Mouse (Mus musculus) heart, embryonic 13.5 days (tissue): ENCODE data around the gene Mrpl4. TPM values are rescaled to one million over a fixed set of nuclear protein-coding genes. Genes with fewer than 3 reads are reported as not detected.

Experiments
- ATAC-seq: fragments of 200-750 bp; cut with Nextera tagmentation; 2 replicates; pipeline ENCODE4 v1.8.0; 2017; ENCODE audit warnings: moderate TSS enrichment; ENCODE audit not compliant: insufficient number of reproducible peaks, low FRiP score, low TSS enrichment; ENCODE audit errors: extremely low read depth
- H3K27ac ChIP-seq: fragments of 300-500 bp; sonication (generic); replicated peaks from 2 replicates; pipeline ENCODE4 v1.5.1; 2015; ENCODE audit warnings: moderate library complexity, mild to moderate bottlenecking, inconsistent platforms
- H3K27me3 ChIP-seq: fragments of 300-500 bp; sonication (generic); replicated peaks from 2 replicates; pipeline ENCODE4 v1.6.1; 2015; ENCODE audit warnings: mild to moderate bottlenecking, inconsistent platforms
- H3K36me3 ChIP-seq: fragments of 300-500 bp; sonication (generic); 2 replicates; pipeline ENCODE4 v1.6.1; 2015; ENCODE audit warnings: mild to moderate bottlenecking, inconsistent platforms
- H3K4me1 ChIP-seq: fragments of 300-500 bp; sonication (generic); 2 replicates; pipeline ENCODE4 v1.6.1; 2015; ENCODE audit warnings: inconsistent platforms
- H3K4me2 ChIP-seq: fragments of 300-500 bp; sonication (generic); 2 replicates; pipeline ENCODE4 v1.6.1; 2015; ENCODE audit warnings: inconsistent platforms, mild to moderate bottlenecking, moderate library complexity
- H3K4me3 ChIP-seq: fragments of 300-500 bp; sonication (generic); 2 replicates; pipeline ENCODE4 v1.5.1; 2015; ENCODE audit warnings: moderate library complexity, mild to moderate bottlenecking, inconsistent platforms
- H3K9ac ChIP-seq: fragments of 300-500 bp; sonication (generic); 2 replicates; pipeline ENCODE4 v1.6.1; 2015; ENCODE audit warnings: inconsistent platforms, mild to moderate bottlenecking, moderate library complexity
- H3K9me3 ChIP-seq: fragments of 300-500 bp; sonication (generic); 2 replicates; pipeline ENCODE4 v1.6.1; 2016; ENCODE audit warnings: inconsistent platforms
- WGBS: fragments of 180-500 bp; shearing (Covaris S2); methylation state at CpG from one replicate; pipeline ENCODE4 v1.1.7; 2015; ENCODE audit warnings: mixed read lengths; 5-methylcytosine and 5-hydroxymethylcytosine counted together
- polyA plus RNA-seq: library from polyadenylated mRNA; unstranded; fragments of >200 nt; fragmentation: Nextera tagmentation; extraction: Ambion mirVana; gene quantifications from 2 replicates; pipeline ENCODE4 v1.2.1, GENCODE M21; 2015

The Mrpl4 gene
- polyA plus RNA-seq, 1 experiment from 2014 or later = 124 TPM

- peak overlapping the region; percentile 92 for H3K4me3 ChIP-seq
- no peaks in the 10 kb centered on the region for H3K9me3 ChIP-seq
- ATAC-seq = no peak
- H3K4me2 ChIP-seq = peak overlapping the region; percentile 76
- H3K36me3 ChIP-seq = peaks cover 22% of the 10 kb centered on the region
- 50% methylated on average over 6 of the region's 6 CpGs for WGBS
- peaks cover 49% of the 10 kb centered on the region for H3K4me1 ChIP-seq
- peak overlapping the region; percentile 16; the same call in 1 of the 2 replicates for H3K27ac ChIP-seq
- peak overlapping the region; percentile 41 for H3K9ac ChIP-seq
- H3K27me3 ChIP-seq = no peaks in the 10 kb centered on the region
These were observed 28.9 kb upstream of the Mrpl4 start for GRCm38 (mm10) chr9:20973682-20974075.

DNA sequence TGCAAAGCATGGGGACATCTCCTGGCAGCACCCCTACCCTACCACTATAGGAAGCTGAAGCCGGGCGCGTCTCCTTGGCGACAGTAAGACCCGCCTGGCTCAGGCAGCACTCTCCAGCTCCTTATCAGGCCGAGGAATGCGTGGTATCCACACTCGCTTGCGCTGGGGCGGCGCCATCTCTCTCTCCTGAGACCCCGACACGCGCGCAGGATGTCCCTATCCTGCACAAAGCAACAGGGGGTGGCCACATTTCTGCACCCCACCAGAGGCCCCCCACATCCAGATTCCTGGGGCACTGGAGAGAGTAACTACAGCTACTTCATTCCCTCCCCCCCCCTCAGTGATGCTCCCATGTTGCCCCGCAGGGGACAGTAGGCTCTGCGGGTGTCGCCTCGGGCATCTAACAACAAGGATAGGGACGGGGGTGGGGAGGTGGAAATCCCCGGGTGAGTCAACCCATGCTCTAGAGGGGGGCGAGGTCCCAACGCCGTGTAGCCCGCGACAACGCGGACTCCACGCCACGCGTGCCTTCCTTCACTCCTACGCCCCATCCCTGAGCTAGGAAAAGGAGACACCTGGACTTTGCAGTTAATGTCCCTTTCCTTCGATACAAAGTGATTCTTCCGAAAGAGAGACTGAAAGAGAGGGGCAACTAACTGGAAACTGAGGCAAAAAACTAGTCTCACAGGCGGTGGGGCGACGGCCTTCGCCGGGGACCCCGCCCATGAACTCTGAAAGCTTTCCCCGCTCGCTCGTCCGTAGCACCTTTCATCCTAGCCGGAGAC, 26.9 kb upstream of the Mrpl4 start:
- Histone ChIP-seq H3K4me1 (peaks cover 56% of the 10 kb centered on the region), H3K9ac (peak overlapping the region; percentile 96), H3K27ac (peak overlapping the region; percentile 93), H3K4me3 (peak overlapping the region; percentile 92), H3K36me3 (0 out of 2 replicates have a peak, but pooled peaks cover 7% of the 10 kb centered on the region), H3K9me3 (no peaks in the 10 kb centered on the region), H3K4me2 (peak overlapping the region; percentile 76), H3K27me3 (no peaks in the 10 kb centered on the region)
- peak; percentile 58 for ATAC-seq
- WGBS = 1% methylated on average over 45 of the region's 45 CpGs

DNA sequence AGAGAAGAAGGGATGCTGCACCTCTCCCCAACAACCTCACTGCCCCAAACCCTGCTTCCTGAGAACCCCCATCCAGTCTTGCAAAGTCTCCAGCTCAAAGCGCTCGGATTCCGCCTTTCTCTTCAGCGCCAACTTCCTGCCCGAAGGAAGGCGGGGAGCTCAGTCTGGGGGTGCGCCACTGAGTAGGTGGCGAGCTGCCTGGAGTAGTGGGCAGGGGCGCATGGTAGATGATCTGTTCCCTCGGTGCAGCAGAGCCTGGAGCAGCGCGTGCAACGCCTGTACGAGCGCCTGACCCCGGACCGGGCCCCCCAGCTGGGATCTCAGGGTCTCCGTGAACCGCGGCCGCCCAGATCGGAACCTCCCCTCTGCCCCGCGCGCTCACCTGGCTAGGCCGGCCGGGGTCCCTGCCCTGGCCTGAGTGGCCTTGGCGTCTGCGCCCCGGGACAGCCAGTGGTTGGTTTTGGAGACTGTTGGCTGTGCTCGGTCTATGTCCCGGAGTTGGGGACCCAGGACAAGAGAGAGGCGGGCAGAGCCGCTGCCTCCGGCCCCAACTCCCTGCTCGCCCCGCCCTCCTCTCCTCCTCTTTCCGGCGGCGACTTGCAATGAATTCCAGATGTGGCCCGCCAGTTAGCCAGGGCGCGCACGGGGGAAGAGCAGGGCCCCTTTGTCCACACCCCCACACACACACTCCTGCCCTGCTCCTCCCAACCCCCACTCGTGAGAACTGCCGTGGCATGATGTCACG, 26.1 kb upstream of the Mrpl4 start, which contains the start of gene S1pr2:
S1pr2 (minus strand) TSS at position 566 of the 745 bp plus-strand sequence.
- H3K9ac ChIP-seq = peak within 1 kb of the TSS; percentile 96
- H3K4me1 ChIP-seq = peaks cover 52% of the 10 kb centered on the region
- peak within 1 kb of the TSS; percentile 93 for H3K27ac ChIP-seq
- 0 out of 2 replicates have a peak, but pooled peaks cover 2% of the 10 kb centered on the region for H3K36me3 ChIP-seq
- 0% methylated on average over 47 of the region's 47 CpGs for WGBS
- H3K9me3 ChIP-seq = no peaks in the 10 kb centered on the region
- H3K4me3 ChIP-seq = peak within 1 kb of the TSS; percentile 92
- no peaks in the 10 kb centered on the region; the same call in 1 of the 2 replicates for H3K27me3 ChIP-seq
- peak; percentile 52 for ATAC-seq
- peak within 1 kb of the TSS; percentile 76 for H3K4me2 ChIP-seq

- peak overlapping the region; percentile 92 for H3K4me3 ChIP-seq
- WGBS = under 1% methylated on average over 4 of the region's 4 CpGs
- no peak for ATAC-seq
- H3K4me2 ChIP-seq = peak overlapping the region; percentile 76
- peak overlapping the region; percentile 96 for H3K9ac ChIP-seq
- no peaks in the 10 kb centered on the region for H3K9me3 ChIP-seq
- H3K27ac ChIP-seq = peak overlapping the region; percentile 93
- H3K27me3 ChIP-seq = peaks cover 3% of the 10 kb centered on the region; the same call in 1 of the 2 replicates
- H3K4me1 ChIP-seq = peaks cover 46% of the 10 kb centered on the region
- H3K36me3 ChIP-seq = no peaks in the 10 kb centered on the region
These were observed 25.4 kb upstream of the Mrpl4 start for GRCm38 (mm10) chr9:20976961-20977689.

DNA sequence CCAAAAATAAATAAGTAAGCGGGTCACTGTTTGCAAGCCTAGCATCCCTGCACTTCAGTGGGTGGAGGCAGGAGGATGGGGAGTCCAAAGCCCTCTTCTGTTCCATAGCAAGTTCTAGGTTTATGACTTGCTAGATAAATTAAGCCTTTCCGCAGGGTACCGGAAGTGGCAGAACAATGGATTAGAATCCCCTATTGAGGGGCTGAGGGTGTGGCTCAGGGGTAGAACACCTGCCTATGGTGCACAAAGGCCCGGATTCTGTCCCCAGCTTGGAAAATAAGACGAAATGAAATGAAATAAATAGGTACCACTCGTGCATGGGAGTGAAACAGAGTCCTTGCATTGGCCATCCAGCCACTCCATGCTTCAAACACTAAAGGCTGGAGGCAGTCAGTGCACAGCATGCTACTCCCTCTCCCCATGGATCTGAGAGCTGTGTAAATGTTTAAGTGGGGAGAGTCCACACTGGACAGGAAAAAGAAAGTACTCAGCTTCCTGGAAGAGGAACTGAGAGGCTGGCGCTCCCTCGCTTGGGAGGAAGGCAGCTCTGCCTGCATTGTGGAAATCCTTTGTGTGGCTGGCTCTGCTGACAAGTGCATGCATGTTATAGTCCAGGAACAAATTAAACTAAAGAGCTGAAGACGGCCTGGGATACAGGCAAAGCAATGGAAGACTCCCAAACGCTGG, 24.0 kb upstream of the Mrpl4 start:
- peak overlapping the region; percentile 59; the same call in 1 of the 2 replicates for H3K27ac ChIP-seq
- peaks cover 3% of the 10 kb centered on the region; the same call in 1 of the 2 replicates for H3K27me3 ChIP-seq
- no peaks in the 10 kb centered on the region for H3K9me3 ChIP-seq
- H3K36me3 ChIP-seq = no peaks in the 10 kb centered on the region
- H3K4me2 ChIP-seq = no peak overlapping the region
- WGBS = 53% methylated on average over 10 of the region's 10 CpGs
- ATAC-seq = no peak
- H3K4me1 ChIP-seq = peaks cover 37% of the 10 kb centered on the region
- no peak overlapping the region for H3K4me3 ChIP-seq
- H3K9ac ChIP-seq = no peak overlapping the region

GRCm38 (mm10) chr9:20979181-20979580, 23.4 kb upstream of the Mrpl4 start:
- ATAC-seq = no peak
- Histone ChIP-seq H3K36me3 (no peaks in the 10 kb centered on the region), H3K4me2 (no peak overlapping the region), H3K27ac (peak overlapping the region; percentile 59; the same call in 1 of the 2 replicates), H3K27me3 (peaks cover 3% of the 10 kb centered on the region; the same call in 1 of the 2 replicates), H3K9ac (no peak overlapping the region), H3K9me3 (no peaks in the 10 kb centered on the region), H3K4me1 (peaks cover 32% of the 10 kb centered on the region), H3K4me3 (no peak overlapping the region)
- WGBS = 46% methylated on average over 5 of the region's 5 CpGs

DNA sequence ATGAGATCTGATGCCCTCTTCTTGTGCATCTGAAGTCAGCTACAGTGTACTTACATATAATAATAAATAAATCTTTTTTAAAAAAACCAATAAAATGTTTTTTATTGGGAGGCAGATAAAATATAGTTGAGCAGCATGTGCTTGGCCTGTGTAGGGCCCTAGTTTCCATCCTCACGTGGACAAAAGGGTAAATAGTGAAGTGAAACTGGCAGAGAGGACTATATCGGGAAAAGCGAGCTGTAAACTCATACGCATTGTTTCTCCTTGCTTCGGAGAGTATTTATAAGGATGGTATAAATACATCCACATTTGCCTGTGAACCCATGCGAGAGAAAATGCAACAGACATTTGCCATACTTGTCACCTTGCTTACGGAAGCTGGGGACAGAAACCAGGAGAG, 22.8 kb upstream of the Mrpl4 start:
- no peaks in the 10 kb centered on the region for H3K36me3 ChIP-seq
- no peak overlapping the region for H3K27ac ChIP-seq
- ATAC-seq = no peak
- no peak overlapping the region for H3K4me2 ChIP-seq
- no peak overlapping the region for H3K9ac ChIP-seq
- no peaks in the 10 kb centered on the region for H3K9me3 ChIP-seq
- WGBS = 85% methylated on average over 7 of the region's 7 CpGs
- H3K27me3 ChIP-seq = peaks cover 3% of the 10 kb centered on the region; the same call in 1 of the 2 replicates
- H3K4me3 ChIP-seq = no peak overlapping the region
- H3K4me1 ChIP-seq = peaks cover 26% of the 10 kb centered on the region

DNA sequence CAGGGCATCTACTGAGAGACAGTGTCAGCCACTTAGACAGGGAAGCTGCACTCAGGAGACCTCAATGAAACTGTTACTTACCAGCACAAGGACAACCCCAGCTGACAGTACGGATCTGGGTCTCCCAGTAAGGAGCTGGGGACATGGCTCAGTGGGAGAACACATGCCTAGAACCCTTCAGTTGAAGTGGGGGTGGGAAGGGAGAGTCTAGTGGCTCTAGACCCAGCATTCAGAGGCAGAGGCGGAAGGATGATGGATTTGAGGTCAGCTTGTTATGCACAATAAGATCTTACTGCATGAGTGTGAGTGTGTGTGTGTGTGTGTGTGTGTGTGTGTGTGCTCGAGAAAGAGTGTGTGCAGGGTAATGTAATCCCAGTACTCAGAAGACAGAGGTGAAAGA, 20.4 kb upstream of the Mrpl4 start:
- Histone ChIP-seq H3K4me3 (no peak overlapping the region), H3K9me3 (no peaks in the 10 kb centered on the region), H3K27me3 (peaks cover 3% of the 10 kb centered on the region; the same call in 1 of the 2 replicates), H3K36me3 (no peaks in the 10 kb centered on the region), H3K27ac (no peak overlapping the region), H3K9ac (no peak overlapping the region), H3K4me2 (no peak overlapping the region), H3K4me1 (peaks cover 15% of the 10 kb centered on the region)
- no peak for ATAC-seq
- 69% methylated on average over 3 of the region's 3 CpGs for WGBS

GRCm38 (mm10) chr9:20983169-20983568, 19.4 kb upstream of the Mrpl4 start:
- 30% methylated on average over 5 of the region's 5 CpGs for WGBS
- ATAC-seq = no peak

DNA sequence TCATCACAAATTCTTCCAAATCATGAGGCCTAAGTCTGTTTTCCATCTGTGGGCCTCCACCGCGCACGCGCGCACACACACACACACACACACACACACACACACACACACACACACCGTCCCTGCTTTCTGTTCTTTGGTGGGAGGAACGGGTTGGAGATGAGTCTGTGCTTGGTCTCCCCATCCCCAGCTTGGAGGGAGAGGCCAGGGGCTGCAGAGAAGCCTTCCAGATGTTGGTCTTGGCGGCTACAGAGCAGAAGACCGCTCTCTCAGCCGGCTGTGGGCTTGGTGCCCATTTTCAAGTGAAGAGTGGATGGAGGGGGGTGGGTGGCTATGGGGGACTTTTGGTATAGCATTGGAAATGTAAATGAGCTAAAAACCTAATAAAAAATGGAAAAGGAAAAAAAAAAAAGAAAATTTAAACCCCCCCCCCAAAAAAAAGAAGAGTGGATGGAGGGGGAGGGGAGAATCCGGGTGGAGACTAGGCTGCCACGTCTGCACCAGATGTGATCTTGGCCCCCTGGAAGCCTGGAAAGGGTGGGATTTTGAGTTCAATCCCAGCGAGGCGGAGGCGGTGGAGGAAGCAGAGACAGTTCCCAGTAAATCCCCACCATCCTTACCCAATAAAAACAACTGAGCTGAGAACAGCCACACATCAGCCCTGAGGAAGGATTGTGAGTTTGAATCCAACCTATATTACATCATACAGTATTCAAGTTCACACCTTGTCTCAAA, 15.4 kb upstream of the Mrpl4 start:
- 52% methylated on average over 15 of the region's 15 CpGs for WGBS
- H3K36me3 ChIP-seq = no peaks in the 10 kb centered on the region
- no peak for ATAC-seq
- H3K9ac ChIP-seq = no peak overlapping the region
- H3K9me3 ChIP-seq = no peaks in the 10 kb centered on the region
- H3K4me2 ChIP-seq = no peak overlapping the region
- peaks cover 14% of the 10 kb centered on the region for H3K27me3 ChIP-seq
- no peak overlapping the region for H3K4me3 ChIP-seq
- H3K27ac ChIP-seq = peak overlapping the region; percentile 39; the same call in 1 of the 2 replicates
- H3K4me1 ChIP-seq = peaks cover 17% of the 10 kb centered on the region

More at GRCm38 (mm10) chr9:20983169-20983568, 19.4 kb upstream of the Mrpl4 start:
- Histone ChIP-seq H3K4me1 (peaks cover 15% of the 10 kb centered on the region), H3K9ac (peak overlapping the region; percentile 7; the same call in 1 of the 2 replicates), H3K9me3 (no peaks in the 10 kb centered on the region), H3K27me3 (peaks cover 10% of the 10 kb centered on the region), H3K36me3 (no peaks in the 10 kb centered on the region), H3K27ac (peak overlapping the region; percentile 5; the same call in 1 of the 2 replicates), H3K4me2 (no peak overlapping the region), H3K4me3 (no peak overlapping the region)
